Mouse (Mus musculus) cerebellum, adult 11-12 months (tissue): Measurements from ENCODE around the gene Skp2.
A peak's percentile ranks its signal among the peaks of the same experiment; 100 is the strongest.

ENCODE experiments used
- DNase-seq: peaks from one replicate; pipeline ENCODE4 v3.0.0; 2022

Skp2 gene

GRCm38 (mm10) chr15:9111648-9112047 is 43.6 kb downstream of the Skp2 start:
- no peak for DNase-seq

GRCm38 (mm10) chr15:9110526-9111347 is 44.5 kb downstream of the Skp2 start:
- DNase-seq, result no peak

GRCm38 (mm10) chr15:9106303-9107074 is 48.7 kb downstream of the Skp2 start:
- DNase-seq, result no peak

DNA sequence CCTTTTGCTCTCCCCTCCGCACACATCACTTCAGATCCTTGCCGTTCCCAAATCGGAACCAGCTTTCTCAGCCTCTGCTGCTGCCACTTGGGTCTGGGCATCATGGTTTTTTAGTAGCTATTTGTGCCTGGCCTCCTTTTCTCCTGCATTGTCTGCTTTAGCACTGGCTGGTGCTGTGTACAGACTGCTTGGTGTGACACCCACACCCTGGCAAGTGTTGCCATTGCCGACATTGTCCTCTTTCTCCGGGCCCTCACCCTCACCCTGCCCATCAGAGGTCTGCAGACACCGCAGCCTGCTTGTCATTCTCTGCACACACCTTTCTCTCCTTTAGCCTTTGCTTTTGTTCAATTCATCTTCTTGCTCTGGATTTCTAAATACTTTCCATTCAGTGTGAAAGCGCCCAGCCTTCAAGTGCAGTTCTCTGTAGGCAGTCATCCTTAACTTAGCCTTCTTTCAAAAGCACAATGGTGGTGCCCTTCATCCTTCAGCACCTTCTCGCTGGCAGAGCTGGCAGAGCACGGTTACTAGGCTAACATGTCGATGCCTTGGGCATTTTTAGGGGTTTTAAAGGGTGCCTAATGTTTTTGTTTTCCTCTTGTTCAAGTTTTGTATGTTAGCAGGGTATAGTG is 54.7 kb downstream of the Skp2 start:
- no peak for DNase-seq

DNA sequence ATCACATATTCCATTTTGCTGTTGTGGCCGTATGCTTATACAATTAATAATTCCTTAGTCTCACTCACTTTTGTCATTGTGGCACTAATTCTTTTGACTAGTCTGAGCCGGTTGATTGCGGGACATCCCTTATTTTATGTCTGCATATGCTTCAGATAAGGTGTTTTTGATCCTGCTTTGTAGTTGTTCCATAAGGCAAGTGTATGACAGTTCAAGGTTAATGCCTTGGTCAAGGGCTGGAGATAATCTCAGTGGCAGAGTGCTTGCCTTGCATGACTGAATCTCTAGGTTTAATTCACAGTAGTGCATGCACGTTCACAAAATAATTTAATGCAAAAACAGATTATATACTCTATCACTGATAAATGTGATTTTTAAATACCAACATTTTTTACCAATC is 58.4 kb downstream of the Skp2 start:
- DNase-seq, result no peak

DNA sequence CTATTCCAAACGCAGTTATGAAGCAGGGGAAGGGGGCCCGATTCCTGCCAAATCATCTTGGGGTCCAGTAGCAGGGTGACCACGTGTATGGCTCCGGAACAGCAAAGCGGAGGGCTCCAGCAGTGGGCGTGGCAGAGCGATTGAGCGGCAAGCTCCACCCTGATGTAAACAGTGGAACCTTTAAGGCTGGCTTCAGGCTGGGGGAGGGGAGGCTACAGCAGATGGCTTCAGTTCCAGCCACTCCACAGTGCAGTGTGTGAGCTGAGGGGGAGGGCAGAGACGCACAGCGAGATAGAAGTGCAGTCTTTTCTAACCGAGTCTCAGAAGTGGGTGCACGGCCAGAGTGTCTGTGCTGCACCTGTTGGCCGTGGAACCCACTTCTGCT is 60.9 kb downstream of the Skp2 start:
- peak; percentile 46 for DNase-seq

- no peak for DNase-seq
Measured at GRCm38 (mm10) chr15:9093598-9094365, 61.4 kb downstream of the Skp2 start.

DNA sequence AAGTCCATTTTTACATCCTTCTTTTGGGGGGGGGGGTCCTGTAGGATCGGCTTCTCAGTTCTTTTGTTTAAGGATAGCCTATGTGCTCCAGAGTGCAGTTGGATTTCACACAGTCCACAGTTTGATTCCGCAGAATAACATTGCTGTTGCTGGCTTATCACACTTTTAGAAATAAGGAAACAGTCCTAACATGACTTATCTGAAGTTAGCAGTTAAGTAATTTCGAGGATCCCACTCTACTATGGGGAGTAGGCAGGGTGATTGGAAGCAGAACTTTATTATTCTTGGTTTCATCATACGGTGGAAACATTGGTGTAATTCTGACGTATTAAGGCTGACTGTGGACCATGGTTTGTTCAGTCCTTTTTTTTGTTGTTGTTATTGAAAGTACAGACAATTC is 64.6 kb downstream of the Skp2 start:
- no peak for DNase-seq

DNA sequence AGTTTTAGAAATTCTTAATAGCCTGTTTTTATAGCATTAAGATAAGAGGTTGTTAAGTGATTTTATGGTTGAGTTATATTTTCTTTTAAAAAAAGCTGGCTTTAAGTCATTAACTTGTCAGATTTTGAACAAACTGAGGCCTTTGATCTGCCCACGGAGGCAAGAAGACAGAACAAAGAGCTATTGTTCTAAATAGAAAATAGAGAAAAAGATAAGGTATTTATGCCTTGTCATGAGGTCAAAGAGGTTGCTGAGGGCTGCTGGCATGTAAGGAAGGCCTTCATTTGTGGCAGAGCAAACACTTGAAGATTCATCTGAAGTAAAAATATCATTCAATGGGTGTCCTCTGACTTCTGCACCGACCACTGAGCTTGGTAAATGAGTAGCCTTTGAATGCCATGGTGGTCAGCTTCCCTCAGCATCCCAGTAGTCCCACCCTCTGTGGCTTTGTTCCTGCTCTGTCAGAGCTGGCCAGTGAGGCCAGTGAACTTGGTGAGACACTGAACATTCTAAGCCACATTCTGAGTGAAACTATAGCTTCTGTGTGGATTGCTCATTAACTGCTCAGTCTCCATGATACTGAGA is 66.0 kb downstream of the Skp2 start:
- no peak for DNase-seq

- no peak for DNase-seq
Measured at GRCm38 (mm10) chr15:9088683-9089072, 66.5 kb downstream of the Skp2 start.

GRCm38 (mm10) chr15:9087895-9088682 is 67.1 kb downstream of the Skp2 start:
- no peak for DNase-seq

- no peak for DNase-seq
Measured at GRCm38 (mm10) chr15:9087421-9087820, 67.8 kb downstream of the Skp2 start.

GRCm38 (mm10) chr15:9086813-9087212 is 68.4 kb downstream of the Skp2 start:
- no peak for DNase-seq

DNA sequence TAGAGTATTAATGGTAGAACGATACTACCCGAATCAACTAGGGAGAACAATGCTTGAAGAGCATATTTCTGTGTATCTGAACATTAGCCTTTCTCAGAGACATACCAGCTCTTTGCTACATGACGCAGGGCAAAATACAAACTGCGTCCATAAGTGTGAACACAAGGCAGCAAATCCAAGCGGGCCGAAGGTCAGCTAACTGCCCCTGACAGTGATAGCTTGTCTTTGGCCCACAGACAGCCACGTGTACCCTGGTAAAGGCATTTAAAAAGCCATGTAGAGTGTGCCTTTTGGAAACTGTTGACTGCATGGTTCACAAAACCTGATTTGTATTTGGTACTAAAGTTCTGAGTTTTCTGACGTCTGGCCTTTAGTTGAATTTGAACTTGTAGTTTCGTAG is 72.5 kb downstream of the Skp2 start:
- DNase-seq, result no peak

- DNase-seq, result no peak
Measured at GRCm38 (mm10) chr15:9081294-9081693, 73.9 kb downstream of the Skp2 start.

DNA sequence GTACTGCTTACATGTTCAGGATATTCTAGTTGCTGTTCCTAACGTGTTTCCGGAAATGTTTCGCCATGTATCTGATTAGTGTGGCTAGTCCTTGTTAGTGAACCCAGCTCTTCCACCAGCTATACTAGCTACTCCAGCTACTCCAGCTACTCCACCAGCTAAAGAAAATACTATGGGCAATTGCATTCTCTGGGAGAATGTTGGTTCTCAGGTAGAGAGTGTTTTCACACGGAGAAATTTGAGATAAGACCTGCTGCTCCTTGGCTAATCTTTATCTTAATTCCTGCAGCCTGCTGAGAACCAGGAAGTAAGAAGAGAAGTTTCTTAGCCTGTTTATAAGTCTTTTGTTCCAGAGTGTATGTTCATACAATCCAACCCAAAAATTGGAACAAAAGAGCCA is 75.0 kb downstream of the Skp2 start:
- DNase-seq, result no peak

GRCm38 (mm10) chr15:9079626-9080025 is 75.6 kb downstream of the Skp2 start:
- DNase-seq, result no peak

DNA sequence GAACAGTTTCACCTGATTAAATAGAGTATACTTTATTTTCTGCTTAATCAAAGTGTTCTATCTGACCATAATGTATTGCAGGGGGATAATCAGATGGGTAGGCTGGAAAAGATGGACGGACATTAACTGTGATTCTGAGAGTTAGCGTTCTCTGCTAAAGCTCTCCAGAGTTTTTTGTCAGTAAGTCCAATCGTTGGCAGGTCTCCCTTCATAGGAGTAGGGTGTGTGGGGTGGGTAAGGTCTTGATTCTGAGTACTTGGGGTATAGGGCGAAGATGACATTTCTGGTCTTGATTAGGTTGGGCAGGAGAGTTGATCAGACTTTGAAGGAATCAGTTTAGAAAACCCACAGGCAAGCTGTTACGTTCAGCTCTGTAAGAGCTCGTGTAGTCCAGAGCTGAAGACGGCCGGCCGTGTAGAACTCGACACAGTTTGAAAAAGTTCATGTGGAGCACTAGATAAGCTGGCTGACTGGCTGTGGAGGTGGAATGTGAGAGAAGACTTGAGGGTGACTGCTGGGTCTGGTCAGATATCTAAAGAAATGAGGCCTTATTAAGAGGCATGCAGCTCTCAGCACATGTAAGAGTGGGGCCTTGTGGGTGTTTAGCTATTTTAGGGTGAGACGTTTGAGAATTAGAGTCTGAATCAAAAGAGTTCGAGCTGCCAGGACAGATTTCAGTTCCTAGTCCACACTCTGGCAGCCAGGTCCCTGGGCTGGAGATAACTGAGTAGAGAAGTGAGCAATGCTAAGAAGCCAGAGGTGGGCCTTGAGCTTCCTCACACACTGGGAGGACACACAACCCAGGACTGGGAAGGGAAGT is 76.5 kb downstream of the Skp2 start:
- DNase-seq, result no peak

- DNase-seq, result no peak
Measured at GRCm38 (mm10) chr15:9075608-9076200, 79.5 kb downstream of the Skp2 start.

GRCm38 (mm10) chr15:9074671-9075070 is 80.6 kb downstream of the Skp2 start:
- DNase-seq, result no peak

DNA sequence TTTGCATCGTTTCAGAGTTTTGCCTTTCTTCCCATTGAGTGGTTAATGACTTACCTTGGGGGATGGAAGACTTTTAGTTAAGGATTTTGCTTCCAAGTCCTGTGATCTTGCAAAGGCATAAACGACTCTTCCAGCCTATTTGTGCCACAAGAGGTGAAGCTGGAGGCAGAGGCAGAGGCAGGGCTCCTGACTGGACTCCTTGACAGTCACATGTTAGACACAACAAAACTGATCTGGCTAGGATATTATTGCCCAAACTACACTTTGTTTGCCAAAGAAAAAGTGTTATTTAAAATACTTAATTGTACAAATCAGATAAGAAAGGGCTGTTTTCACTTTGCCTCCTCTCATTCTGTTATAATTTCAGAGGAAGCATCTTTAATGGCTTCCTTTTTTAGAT is 81.1 kb downstream of the Skp2 start:
- DNase-seq, result no peak
